Mouse (Mus musculus): ENCODE measurements at regions not wholly inside any gene's neighbourhood (a gene's known extent, or its start where the extent isn't known, plus 50 kb on each side); places are given as distances from the start of the nearest gene placed in this dataset.
"Not testable (repeated sequence)": the region's sequence is repeated elsewhere in the genome, so short reads cannot be mapped to it uniquely, and the experiment has no call there.

DNA sequence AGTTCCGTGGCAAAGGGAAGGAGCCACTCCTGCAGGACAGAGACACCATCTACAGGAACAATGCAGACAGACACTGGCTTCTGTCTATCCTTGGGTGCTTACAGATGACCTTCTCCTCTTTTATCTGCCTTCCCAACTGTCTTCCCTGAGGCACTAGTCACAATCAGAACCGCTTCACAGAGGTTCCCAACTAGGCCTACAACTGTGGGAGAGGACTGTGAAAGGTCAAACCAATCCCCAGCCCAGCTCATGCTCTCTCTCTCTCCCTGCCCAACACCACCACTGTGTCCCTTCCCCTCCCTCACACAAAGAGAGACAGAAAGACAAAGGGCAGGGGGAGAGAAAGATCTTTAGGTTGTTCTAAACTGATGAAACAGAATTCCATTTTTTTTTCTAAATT is 61.3 kb downstream of the Tmem17 start:
- WGBS = 70% methylated on average over 2 of the region's 2 CpGs
- Histone ChIP-seq H3K4me3 (no peak overlapping the region), H3K9ac (replicated peaks) (no peak overlapping the region), H3K27ac (replicated peaks) (no peak overlapping the region), H3K4me1 (no peaks in the 10 kb centered on the region), H3K27me3 (no peaks in the 10 kb centered on the region), H3K36me3 (no peaks in the 10 kb centered on the region), H3K9me3 (no peaks in the 10 kb centered on the region), H3K4me2 (replicated peaks) (no peak overlapping the region)
- no peak for ATAC-seq (replicated peaks)

DNA sequence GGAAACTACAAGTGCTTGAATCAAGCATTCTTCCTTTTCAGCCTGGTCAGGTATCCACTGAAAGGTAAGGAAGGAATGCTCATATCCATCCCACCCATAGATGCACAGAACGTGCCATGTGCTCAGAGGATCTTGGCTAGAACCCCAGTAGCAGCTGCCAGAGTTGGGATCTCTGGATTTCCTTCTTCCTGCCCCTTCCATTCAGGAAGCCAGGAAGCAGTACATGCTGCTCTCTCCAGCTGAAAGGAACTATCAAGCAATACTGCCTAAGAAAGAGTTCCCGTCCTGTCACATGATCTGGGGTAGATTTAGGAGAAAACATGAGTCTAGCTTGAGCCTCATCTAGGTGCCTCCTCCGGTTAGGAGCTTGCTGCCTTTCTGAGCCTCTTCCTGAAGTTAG is 61.9 kb downstream of the Tmem17 start:
- Histone ChIP-seq H3K4me2 (replicated peaks) (no peak overlapping the region), H3K4me3 (no peak overlapping the region), H3K27ac (replicated peaks) (no peak overlapping the region), H3K9ac (replicated peaks) (no peak overlapping the region), H3K36me3 (no peaks in the 10 kb centered on the region), H3K9me3 (no peaks in the 10 kb centered on the region), H3K4me1 (no peaks in the 10 kb centered on the region), H3K27me3 (no peaks in the 10 kb centered on the region)
- no peak for ATAC-seq (replicated peaks)
- WGBS = 78% methylated on average over 3 of the region's 3 CpGs

DNA sequence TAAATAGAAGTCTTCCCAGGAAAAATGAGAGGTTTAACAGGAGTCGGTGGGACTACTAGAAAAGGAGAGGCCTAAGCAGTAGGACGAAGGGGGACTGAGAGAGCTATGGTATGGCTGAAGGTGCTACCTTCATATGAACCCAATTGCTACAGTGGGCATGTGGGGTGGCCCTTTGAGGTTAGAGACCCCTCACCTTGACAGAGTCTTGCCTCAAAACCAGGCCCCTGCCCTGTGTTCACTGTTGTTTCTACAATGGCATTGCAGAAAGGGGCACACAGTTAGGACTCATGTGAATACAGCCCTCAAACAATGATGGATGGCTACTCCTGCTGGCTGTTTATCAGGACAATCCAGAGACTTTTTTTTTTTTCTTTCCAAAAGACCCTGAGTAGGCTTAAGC is 62.6 kb downstream of the Tmem17 start:
- Histone ChIP-seq H3K36me3 (no peaks in the 10 kb centered on the region), H3K27me3 (no peaks in the 10 kb centered on the region), H3K27ac (replicated peaks) (no peak overlapping the region), H3K9ac (replicated peaks) (no peak overlapping the region), H3K4me1 (no peaks in the 10 kb centered on the region), H3K9me3 (no peaks in the 10 kb centered on the region), H3K4me2 (replicated peaks) (no peak overlapping the region), H3K4me3 (no peak overlapping the region)
- no peak for ATAC-seq (replicated peaks)
- 83% methylated on average over 2 of the region's 2 CpGs for WGBS

DNA sequence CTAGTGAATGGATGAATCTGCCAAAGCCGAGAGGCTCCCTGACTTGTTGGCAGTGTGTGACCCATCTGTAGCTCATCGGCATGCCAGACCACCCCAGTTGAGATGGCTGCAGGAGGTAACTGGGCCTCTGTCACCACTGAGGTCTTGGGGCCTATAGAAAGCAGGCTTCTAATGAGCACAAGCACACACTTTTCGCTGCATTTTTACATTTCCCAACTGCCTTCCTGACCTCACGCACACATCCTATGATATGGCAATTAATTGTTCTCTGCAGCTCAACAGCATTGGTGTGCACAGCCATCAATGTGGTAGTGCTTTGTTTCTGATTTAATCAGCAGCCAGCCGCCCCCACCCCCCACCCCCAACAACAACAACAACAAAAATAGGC is 72.2 kb downstream of the Tmem17 start:
- peak; percentile 76 for ATAC-seq (replicated peaks)
- Histone ChIP-seq H3K36me3 (no peaks in the 10 kb centered on the region), H3K27me3 (no peaks in the 10 kb centered on the region), H3K4me3 (peak overlapping the region; percentile 15; the same call in 1 of the 2 replicates), H3K9ac (replicated peaks) (peak overlapping the region; percentile 28; the same call in 1 of the 2 replicates), H3K4me1 (peaks cover 35% of the 10 kb centered on the region), H3K4me2 (replicated peaks) (peak overlapping the region; percentile 43), H3K9me3 (no peaks in the 10 kb centered on the region), H3K27ac (replicated peaks) (peak overlapping the region; percentile 86)
- 17% methylated on average over 5 of the region's 5 CpGs for whole genome bisulfite sequencing

DNA sequence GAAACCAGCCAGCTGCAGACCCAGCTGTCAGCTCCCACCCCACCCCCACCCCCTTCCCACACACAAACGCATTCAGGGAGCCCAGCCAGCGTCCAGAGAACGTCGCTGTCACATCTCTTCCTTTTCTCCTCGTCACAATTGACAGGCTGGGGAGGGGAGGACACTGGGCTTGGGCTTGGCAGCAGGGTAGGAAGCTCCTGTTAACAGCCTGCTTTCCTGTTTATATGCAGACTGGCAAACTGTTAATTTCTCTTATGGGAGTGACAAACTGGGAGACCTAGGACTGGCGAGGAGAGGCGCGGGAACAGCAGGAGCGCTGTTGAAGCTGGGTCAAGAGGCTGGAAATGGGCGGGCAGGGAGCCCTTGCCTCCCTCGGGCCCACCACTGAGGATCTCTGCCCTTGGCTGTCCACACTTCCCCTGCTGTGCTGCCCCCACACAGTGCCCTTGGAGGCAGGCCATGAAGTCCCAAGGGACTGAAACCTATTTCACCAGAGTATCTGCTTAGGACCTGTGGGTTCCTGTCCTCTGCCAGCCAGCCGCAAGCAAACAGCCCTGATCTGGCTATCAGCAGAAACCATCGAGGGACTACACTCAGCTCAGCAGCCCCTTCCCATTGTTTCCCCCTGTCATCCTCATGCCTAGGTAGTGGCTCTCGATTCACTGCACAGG is 72.7 kb downstream of the Tmem17 start:
- Histone ChIP-seq H3K27me3 (no peaks in the 10 kb centered on the region), H3K9me3 (no peaks in the 10 kb centered on the region), H3K4me2 (replicated peaks) (peak overlapping the region; percentile 43), H3K27ac (replicated peaks) (peak overlapping the region; percentile 86), H3K36me3 (no peaks in the 10 kb centered on the region), H3K4me3 (peak overlapping the region; percentile 15; the same call in 1 of the 2 replicates), H3K4me1 (peaks cover 35% of the 10 kb centered on the region), H3K9ac (replicated peaks) (peak overlapping the region; percentile 28)
- peak; percentile 88 for ATAC-seq (replicated peaks)
- WGBS = 9% methylated on average over 14 of the region's 14 CpGs

DNA sequence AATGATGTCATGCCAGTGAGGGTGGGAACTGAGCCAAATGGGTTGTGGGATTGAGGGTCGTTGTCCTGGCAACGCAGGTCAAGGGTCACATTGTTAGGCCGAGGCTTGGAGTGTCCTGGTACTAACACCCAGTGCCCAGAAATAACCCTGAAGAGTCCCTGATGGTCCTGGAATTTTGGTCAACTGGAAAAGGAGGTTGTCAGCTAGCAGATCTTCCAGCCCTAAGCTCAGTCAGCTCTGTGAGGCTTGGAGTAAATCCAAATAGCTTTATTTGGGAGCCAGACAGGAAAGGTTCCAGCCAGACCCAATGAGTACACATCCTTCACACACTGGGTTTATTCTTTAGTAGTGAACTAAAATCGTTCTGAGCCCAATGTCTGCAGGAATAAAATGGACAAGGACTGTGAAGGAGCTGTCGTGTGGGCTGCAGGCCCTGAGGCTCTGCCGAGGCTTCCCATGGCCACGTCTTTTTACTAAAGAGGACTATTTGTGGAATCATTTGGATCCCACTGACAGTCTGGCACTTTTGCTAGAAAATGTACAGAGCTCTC is 75.9 kb downstream of the Tmem17 start:
- no peaks in the 10 kb centered on the region for H3K9me3 ChIP-seq
- no peak for ATAC-seq (replicated peaks)
- H3K4me1 ChIP-seq = peaks cover 35% of the 10 kb centered on the region
- no peaks in the 10 kb centered on the region for H3K27me3 ChIP-seq
- peak overlapping the region; percentile 52 for H3K27ac ChIP-seq (replicated peaks)
- H3K4me3 ChIP-seq = no peak overlapping the region
- no peak overlapping the region for H3K9ac ChIP-seq (replicated peaks)
- H3K36me3 ChIP-seq = no peaks in the 10 kb centered on the region
- H3K4me2 ChIP-seq (replicated peaks) = no peak overlapping the region
- 47% methylated on average over 7 of the region's 7 CpGs for WGBS

DNA sequence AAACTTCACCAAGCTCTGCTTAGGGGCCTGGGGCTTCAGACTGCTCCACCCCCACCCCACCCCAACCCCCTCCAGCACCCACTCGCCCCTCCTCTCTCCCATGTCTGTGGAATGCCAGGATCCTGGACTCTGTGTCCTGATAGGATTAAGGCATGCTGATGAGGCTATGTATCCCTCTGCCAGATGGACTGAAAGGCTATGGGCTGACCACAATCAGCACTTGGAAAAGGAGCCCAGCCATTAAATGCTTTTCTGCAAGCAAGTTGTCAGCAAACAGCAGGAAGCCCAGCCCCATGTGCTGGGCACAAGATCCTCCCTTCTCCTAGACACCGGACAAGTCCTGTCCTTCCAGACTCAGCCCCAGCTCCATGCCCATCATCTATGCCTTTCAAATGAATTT is 76.7 kb downstream of the Tmem17 start:
- ATAC-seq (replicated peaks) = peak; percentile 27; the same call in 1 of the 2 replicates
- peak overlapping the region; percentile 52 for H3K27ac ChIP-seq (replicated peaks)

DNA sequence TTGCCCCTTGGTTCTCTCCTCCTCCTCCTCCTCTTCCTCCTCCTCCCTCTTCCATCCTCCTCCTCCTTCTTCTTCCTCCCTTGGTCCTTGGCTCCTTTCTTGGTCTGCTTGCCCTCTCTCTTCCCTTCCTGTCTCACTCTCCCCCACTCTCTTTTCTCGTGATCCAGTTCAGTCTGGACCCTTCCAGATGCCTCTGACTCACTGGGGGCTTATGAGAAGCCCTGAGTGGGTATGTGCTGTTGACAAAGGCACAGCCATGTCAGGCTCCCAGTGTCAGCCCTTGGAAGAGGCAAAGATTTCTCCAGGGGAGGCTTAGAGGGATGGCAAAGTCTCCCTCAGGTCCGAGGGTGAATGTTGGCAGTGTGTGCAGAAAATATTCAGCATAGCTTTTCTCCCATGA is 78.0 kb downstream of the Tmem17 start:
- Histone ChIP-seq H3K9me3 (no peaks in the 10 kb centered on the region), H3K9ac (replicated peaks) (no peak overlapping the region), H3K27me3 (no peaks in the 10 kb centered on the region), H3K4me3 (no peak overlapping the region), H3K4me1 (peaks cover 23% of the 10 kb centered on the region), H3K4me2 (replicated peaks) (no peak overlapping the region), H3K36me3 (no peaks in the 10 kb centered on the region), H3K27ac (replicated peaks) (no peak overlapping the region)
- 66% methylated on average over 2 of the region's 2 CpGs for WGBS
- no peak for ATAC-seq (replicated peaks)

More for the DNA sequence above, 76.7 kb downstream of the Tmem17 start:
- Histone ChIP-seq H3K36me3 (no peaks in the 10 kb centered on the region), H3K9ac (replicated peaks) (no peak overlapping the region), H3K4me1 (peaks cover 35% of the 10 kb centered on the region), H3K27me3 (no peaks in the 10 kb centered on the region), H3K4me3 (no peak overlapping the region), H3K9me3 (no peaks in the 10 kb centered on the region), H3K4me2 (replicated peaks) (no peak overlapping the region)
- 19% methylated on average over 2 of the region's 2 CpGs for WGBS

DNA sequence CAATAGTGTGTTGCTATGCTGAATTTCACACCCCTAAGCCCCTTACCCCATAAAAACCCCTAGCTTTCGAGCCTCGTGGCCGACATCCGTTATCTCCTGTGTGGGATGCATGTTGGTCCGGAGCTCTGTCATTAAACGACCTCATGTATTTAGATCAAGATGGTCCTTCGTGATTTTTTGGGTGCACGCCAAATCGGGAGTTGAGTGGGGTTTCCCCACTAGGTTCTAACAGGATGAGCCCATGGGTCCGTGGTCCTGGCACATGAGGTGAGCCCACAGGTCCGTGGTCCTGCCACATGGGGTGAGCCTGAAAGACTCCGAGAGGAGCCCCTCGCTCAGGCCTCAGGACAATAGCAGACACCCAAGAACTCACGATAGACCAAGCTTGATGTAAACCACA is 79.2 kb downstream of the Tmem17 start:
- not testable (repeated sequence) for H3K4me3 ChIP-seq; H3K4me2 ChIP-seq (replicated peaks); H3K36me3 ChIP-seq; ATAC-seq (replicated peaks); H3K9ac ChIP-seq (replicated peaks); H3K9me3 ChIP-seq; H3K27ac ChIP-seq (replicated peaks); H3K27me3 ChIP-seq
- 90% methylated on average over 14 of the region's 14 CpGs for WGBS
- peaks cover 16% of the 10 kb centered on the region for H3K4me1 ChIP-seq

DNA sequence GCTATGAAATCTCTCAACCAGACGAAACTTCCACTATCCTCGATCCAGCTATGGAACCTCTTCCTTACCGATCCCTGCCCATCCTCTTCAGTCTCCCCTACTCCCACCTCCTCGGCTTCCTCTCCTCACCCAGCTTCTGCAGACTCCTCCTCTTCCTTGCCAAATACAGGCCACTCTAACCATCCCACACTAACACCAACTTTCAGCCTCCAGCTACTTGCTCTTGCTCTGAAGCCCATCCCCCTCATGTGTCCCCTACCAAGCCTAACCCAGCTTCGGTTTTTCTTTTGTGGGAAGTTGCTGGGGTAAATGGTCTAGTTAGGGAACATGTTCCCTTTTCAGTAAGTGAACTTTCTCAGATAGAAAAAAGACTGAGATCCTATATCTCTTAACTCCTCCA is 80.8 kb downstream of the Tmem17 start:
- Histone ChIP-seq H3K36me3 (no peaks in the 10 kb centered on the region), H3K9me3 (no peaks in the 10 kb centered on the region), H3K27me3 (no peaks in the 10 kb centered on the region), H3K4me2 (replicated peaks) (no peak overlapping the region), H3K9ac (replicated peaks) (no peak overlapping the region), H3K27ac (replicated peaks) (no peak overlapping the region), H3K4me1 (peaks cover 13% of the 10 kb centered on the region), H3K4me3 (no peak overlapping the region)
- 84% methylated on average over 5 of the region's 5 CpGs for WGBS
- no peak for ATAC-seq (replicated peaks)

DNA sequence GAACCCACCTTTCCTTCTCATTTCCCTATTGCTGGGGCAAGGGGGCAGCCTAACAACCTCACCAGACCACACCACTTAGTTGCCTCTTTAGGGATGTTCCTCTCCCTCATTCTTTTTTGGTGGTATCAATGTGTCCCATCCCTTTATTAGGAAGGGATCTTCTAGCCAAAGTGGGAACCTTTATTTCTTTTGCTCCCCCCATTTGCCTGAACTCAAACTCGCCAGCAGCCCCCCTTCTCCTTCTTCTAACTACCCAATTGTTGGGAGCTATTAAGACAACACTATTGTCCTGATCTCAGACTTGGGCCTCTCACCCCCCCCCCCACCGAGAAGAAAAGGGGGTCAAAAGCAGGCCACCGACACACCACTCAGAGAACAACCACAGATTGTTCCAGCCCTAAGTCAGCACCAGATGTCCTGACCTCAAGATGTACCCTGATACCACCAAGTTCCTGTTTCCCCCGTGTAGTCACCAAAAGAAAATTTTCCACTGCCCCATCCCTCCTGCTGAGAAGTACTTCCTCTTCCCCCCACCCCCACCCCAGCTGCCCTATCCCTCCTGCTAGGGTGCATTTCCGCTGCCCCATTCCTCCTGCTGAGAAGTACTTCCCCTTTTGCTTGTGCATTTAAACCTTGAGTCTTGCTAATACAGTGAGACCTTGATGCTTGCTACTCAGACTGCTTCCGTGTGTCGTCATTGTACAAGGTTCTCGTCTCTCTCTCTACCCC is 84.4 kb downstream of the Tmem17 start:
- 82% methylated on average over 8 of the region's 8 CpGs for WGBS

DNA sequence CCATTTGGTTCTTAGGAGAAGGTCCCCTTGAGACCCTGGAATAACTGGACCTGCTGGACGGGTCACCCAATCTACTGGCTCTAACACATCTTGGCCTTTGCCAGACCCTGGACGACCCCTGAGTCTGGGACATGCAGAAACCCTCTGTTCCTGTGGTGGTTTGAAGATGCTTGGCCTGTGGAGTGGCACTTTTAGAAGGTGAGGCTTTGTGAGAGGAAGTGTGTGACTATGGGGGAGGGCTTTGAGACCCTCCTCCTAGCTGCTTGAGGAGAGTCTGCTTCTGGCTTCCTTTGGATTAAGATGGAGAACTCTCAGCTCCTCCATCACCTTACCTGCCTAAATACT is 84.9 kb downstream of the Tmem17 start:
- ATAC-seq (replicated peaks) = no peak
- no peak overlapping the region for H3K9ac ChIP-seq (replicated peaks)
- H3K9me3 ChIP-seq = no peaks in the 10 kb centered on the region
- 88% methylated on average over 2 of the region's 2 CpGs for WGBS
- no peaks in the 10 kb centered on the region for H3K4me1 ChIP-seq
- no peak overlapping the region for H3K4me3 ChIP-seq
- H3K36me3 ChIP-seq = no peaks in the 10 kb centered on the region
- H3K4me2 ChIP-seq (replicated peaks) = no peak overlapping the region
- no peaks in the 10 kb centered on the region for H3K27me3 ChIP-seq
- H3K27ac ChIP-seq (replicated peaks) = no peak overlapping the region

More for the DNA sequence above, 84.4 kb downstream of the Tmem17 start:
- H3K27me3 ChIP-seq = no peaks in the 10 kb centered on the region
- no peaks in the 10 kb centered on the region for H3K4me1 ChIP-seq
- H3K9ac ChIP-seq (replicated peaks) = no peak overlapping the region
- H3K36me3 ChIP-seq = no peaks in the 10 kb centered on the region
- H3K4me3 ChIP-seq = no peak overlapping the region
- no peaks in the 10 kb centered on the region for H3K9me3 ChIP-seq
- no peak overlapping the region for H3K27ac ChIP-seq (replicated peaks)
- ATAC-seq (replicated peaks) = no peak
- H3K4me2 ChIP-seq (replicated peaks) = no peak overlapping the region

Measured in forebrain, embryonic 15.5 days (tissue).